Mouse (Mus musculus) embryonic facial prominence, embryonic 11.5 days (tissue): ENCODE results near the gene Klf7. TPM values are rescaled to one million over a fixed set of nuclear protein-coding genes. Genes with fewer than 3 reads are reported as not detected.

Experiments used
- ATAC-seq: fragments of 200-750 bp; cut with Nextera tagmentation; replicated peaks from 2 replicates; pipeline ENCODE4 v1.8.0; 2017; ENCODE audit warnings: low read depth; ENCODE audit not compliant: insufficient number of reproducible peaks, low FRiP score, low TSS enrichment
- DNase-seq: peaks from one replicate; pipeline ENCODE4 v3.0.0-alpha.2; 2015; ENCODE audit warnings: low spot score
- H3K27ac ChIP-seq: fragments of 300-500 bp; sonication (generic); replicated peaks from 2 replicates; pipeline ENCODE4 v1.5.1; 2014; ENCODE audit warnings: mild to moderate bottlenecking, low read depth, low read length, control low read depth
- H3K27me3 ChIP-seq: fragments of 300-500 bp; sonication (generic); 2 replicates; pipeline ENCODE4 v1.6.1; 2014; ENCODE audit warnings: mild to moderate bottlenecking, low read length, moderate library complexity, mixed read lengths; ENCODE audit not compliant: control insufficient read depth, insufficient read depth
- H3K36me3 ChIP-seq: fragments of 300-500 bp; sonication (generic); replicated peaks from 2 replicates; pipeline ENCODE4 v1.6.1; 2014; ENCODE audit warnings: low read depth, mild to moderate bottlenecking, low read length, moderate library complexity, mixed read lengths; ENCODE audit not compliant: control insufficient read depth, insufficient read depth
- H3K4me1 ChIP-seq: fragments of 300-500 bp; sonication (generic); 2 replicates; pipeline ENCODE4 v1.6.1; 2014; ENCODE audit warnings: low read length, mixed read lengths; ENCODE audit not compliant: control insufficient read depth, insufficient read depth
- H3K4me2 ChIP-seq: fragments of 300-500 bp; sonication (generic); 2 replicates; pipeline ENCODE4 v1.6.1; 2014; ENCODE audit warnings: low read depth, mild to moderate bottlenecking, control low read depth, low read length, moderate library complexity
- H3K4me3 ChIP-seq: fragments of 300-500 bp; sonication (generic); 2 replicates; pipeline ENCODE4 v1.5.1; 2014; ENCODE audit warnings: low read depth, low read length, control low read depth
- H3K9ac ChIP-seq: fragments of 300-500 bp; sonication (generic); replicated peaks from 2 replicates; pipeline ENCODE4 v1.6.1; 2014; ENCODE audit warnings: mild to moderate bottlenecking, control low read depth, low read length
- H3K9me3 ChIP-seq: fragments of 300-500 bp; sonication (generic); replicated peaks from 2 replicates; pipeline ENCODE4 v1.6.1; 2016; ENCODE audit warnings: mild to moderate bottlenecking, low read length, inconsistent platforms, mixed read lengths; ENCODE audit not compliant: control insufficient read depth
- WGBS: fragments of 180-500 bp; shearing (Covaris S2); extraction: QIAGEN DNeasy Blood & Tissue Kit; methylation state at CpG from one replicate; pipeline ENCODE4 v1.1.7; 2014; 5-methylcytosine and 5-hydroxymethylcytosine counted together
- polyA plus RNA-seq: library from polyadenylated mRNA; unstranded; fragments of >200 nt; fragmentation: Nextera tagmentation; extraction: Ambion mirVana; gene quantifications from 2 replicates; pipeline ENCODE4 v1.2.1, GENCODE M21; 2014

Gene Klf7
- polyA plus RNA-seq, 1 experiment from 2014 or later, result 15.6 TPM

DNA sequence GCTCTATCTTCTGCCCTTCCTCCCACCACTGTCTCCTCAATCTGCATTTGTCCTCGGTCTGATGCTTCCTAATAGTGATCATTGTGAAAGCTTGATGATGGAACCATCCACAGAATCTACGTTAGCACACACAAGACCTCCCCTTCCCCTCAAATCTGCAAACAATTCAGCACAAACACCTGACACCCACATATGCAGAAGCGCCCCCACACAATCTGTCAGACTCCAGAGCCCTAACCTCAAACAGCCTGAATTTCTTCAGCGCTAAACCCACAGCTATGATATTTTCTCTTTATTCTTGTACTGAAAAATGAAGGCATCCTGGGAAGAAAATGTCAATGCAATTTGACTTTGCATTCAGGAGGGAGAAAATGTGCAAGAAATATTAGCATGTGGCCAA lies 66.1 kb downstream of the Klf7 start:
- 87% methylated on average over 4 of the region's 4 CpGs for WGBS
- Histone ChIP-seq H3K4me3 (no peak overlapping the region), H3K27ac (no peak overlapping the region), H3K9me3 (no peaks in the 10 kb centered on the region), H3K36me3 (no peaks in the 10 kb centered on the region), H3K4me2 (no peak overlapping the region), H3K27me3 (no peaks in the 10 kb centered on the region), H3K9ac (no peak overlapping the region), H3K4me1 (peaks cover under 1% of the 10 kb centered on the region; the same call in 1 of the 2 replicates)
- DNase-seq (no peak), ATAC-seq (no peak)

DNA sequence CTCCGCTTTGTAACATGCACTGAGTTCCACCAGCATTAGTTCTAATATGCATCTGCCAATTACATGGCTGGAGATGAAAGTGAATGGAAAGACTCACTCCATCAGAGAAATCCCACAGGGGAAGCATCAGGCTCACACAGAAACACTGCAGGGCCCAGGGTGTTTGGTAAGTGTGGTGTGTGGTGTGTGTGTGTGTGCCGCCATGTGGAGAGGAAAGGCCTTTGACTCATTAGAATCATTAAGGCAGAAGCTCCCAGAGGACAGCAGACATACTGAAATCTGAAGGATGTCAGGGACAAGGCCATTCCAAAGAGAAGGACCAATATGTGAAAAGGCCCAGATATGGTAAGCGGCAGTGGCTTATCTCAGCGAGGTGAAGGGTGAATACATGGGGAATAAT lies 66.9 kb downstream of the Klf7 start:
- Histone ChIP-seq H3K36me3 (no peaks in the 10 kb centered on the region), H3K27ac (no peak overlapping the region), H3K27me3 (no peaks in the 10 kb centered on the region), H3K4me2 (no peak overlapping the region), H3K9me3 (no peaks in the 10 kb centered on the region), H3K4me1 (no peaks in the 10 kb centered on the region), H3K4me3 (no peak overlapping the region), H3K9ac (no peak overlapping the region)
- DNase-seq (no peak), ATAC-seq (peak; percentile 59; the same call in 1 of the 2 replicates)
- WGBS, result 75% methylated on average over 4 of the region's 4 CpGs

DNA sequence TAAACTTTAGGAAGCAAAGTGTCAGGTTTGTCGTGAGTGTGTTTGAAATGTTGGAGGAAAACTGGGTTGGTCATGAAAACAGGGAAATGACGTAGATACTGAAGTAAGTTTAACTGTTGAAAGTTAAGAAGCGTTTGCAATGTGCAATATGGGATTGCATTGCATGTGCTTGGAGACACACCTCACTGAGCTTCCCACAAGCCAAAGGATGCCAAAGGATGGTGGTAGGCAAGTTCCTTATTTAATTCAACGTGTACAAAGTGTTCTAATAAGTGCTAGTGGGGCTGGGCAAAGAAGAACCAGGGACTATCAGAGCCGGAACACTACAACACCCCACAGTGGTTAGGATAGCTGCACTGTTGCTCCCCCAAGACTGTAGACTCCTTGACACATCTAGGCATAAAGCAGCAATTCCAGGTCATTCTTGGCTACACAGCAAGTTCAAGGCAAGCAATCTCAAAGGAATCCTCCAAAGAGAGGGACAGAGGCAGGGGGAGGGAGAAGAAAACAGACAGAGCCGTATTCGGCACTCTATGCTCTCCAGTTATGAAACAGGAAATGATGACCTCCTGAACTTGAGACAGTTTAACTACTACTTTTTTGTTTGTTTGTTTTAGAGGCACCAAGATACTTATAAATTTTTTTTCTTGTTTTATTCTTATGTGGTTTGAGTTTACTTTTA lies 69.9 kb downstream of the Klf7 start:
- Histone ChIP-seq H3K4me1 (no peaks in the 10 kb centered on the region), H3K4me2 (no peak overlapping the region), H3K27ac (no peak overlapping the region), H3K27me3 (no peaks in the 10 kb centered on the region), H3K36me3 (no peaks in the 10 kb centered on the region), H3K9me3 (no peaks in the 10 kb centered on the region), H3K9ac (no peak overlapping the region), H3K4me3 (no peak overlapping the region)
- 69% methylated on average over 7 of the region's 7 CpGs for WGBS
- ATAC-seq, result no peak
- no peak for DNase-seq

DNA sequence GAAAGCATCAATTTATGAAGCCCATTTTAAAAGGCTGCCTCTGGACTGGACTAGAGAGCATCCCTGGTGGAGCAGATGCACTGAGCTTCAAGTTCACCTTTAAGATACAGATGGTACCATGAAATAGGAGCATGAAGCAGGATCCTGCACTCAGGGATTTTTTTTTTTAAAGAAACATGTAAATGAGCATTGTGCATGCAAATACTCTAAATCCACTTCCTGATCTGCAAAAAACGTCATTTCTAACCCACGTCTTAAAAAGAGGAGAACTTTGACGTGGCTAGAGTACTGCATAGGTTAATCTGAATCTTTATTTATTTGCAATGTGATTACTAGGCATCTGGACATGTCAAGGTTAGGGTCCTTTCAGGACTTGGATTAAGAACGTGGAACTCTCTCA lies 73.5 kb downstream of the Klf7 start:
- WGBS, result 84% methylated on average over 4 of the region's 4 CpGs

DNA sequence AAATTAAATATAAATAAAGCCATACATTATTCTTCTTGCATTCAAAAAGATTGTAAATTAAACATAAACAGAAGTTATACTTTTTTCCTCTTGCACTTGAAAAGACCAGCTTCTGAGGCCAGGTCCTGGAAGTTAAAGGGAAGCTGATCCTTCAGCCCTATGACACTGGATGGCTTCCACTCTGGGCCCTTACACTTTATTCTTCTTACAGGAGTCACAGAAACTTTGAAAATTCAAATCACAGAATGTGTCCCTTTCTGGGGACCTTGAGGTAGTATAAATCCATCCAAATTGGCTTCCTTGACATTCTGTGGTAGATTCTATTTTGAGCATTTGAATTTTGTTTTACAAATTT lies 75.3 kb downstream of the Klf7 start:
- DNase-seq (no peak), ATAC-seq (no peak)
- Histone ChIP-seq H3K27ac (no peak overlapping the region), H3K4me3 (no peak overlapping the region), H3K9me3 (no peaks in the 10 kb centered on the region), H3K27me3 (no peaks in the 10 kb centered on the region), H3K4me2 (no peak overlapping the region), H3K9ac (no peak overlapping the region), H3K4me1 (no peaks in the 10 kb centered on the region; the same call in 1 of the 2 replicates), H3K36me3 (no peaks in the 10 kb centered on the region)

More for the DNA sequence above, 73.5 kb downstream of the Klf7 start:
- Histone ChIP-seq H3K36me3 (no peaks in the 10 kb centered on the region), H3K4me1 (no peaks in the 10 kb centered on the region; the same call in 1 of the 2 replicates), H3K27ac (no peak overlapping the region), H3K9ac (no peak overlapping the region), H3K9me3 (no peaks in the 10 kb centered on the region), H3K4me3 (no peak overlapping the region), H3K27me3 (no peaks in the 10 kb centered on the region), H3K4me2 (no peak overlapping the region)
- no peak for DNase-seq
- no peak for ATAC-seq

DNA sequence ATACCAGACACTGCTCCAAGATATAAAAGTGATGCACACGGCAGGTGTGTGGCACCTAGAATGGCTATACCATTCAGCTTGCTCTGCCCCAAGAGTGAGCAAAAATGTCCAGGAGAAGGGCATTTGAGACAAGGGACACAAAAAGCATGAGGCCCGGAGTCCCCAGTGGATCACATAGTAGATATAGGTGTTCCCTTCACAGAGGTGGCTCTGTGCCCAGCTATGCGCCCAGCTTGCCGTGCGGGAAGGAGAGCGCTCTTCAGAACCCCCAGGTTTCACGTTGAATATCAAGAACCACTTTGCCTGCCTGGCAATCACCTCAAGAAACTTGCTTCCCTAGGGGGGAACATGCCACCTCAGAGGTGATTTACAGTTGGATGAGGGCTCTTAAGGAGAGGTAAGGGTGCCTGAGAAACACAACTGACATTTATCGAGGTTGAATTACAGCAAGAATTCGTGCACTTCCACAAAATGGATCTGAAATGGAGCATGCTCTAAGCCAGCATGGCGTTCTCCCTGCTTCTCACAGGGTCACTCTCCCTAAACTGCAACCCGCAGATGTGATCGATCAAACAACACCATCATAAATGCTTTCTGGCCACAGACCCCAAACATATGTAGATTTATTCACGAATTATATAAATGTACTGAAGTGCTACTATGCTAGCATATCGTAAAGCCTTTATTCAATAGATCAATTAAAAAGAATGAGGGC lies 75.8 kb downstream of the Klf7 start:
- Histone ChIP-seq H3K4me3 (no peak overlapping the region), H3K4me1 (no peaks in the 10 kb centered on the region; the same call in 1 of the 2 replicates), H3K36me3 (no peaks in the 10 kb centered on the region), H3K27me3 (no peaks in the 10 kb centered on the region), H3K4me2 (no peak overlapping the region), H3K27ac (no peak overlapping the region), H3K9me3 (no peaks in the 10 kb centered on the region), H3K9ac (no peak overlapping the region)
- 85% methylated on average over 14 of the region's 14 CpGs for WGBS
- no peak for ATAC-seq
- no peak for DNase-seq

DNA sequence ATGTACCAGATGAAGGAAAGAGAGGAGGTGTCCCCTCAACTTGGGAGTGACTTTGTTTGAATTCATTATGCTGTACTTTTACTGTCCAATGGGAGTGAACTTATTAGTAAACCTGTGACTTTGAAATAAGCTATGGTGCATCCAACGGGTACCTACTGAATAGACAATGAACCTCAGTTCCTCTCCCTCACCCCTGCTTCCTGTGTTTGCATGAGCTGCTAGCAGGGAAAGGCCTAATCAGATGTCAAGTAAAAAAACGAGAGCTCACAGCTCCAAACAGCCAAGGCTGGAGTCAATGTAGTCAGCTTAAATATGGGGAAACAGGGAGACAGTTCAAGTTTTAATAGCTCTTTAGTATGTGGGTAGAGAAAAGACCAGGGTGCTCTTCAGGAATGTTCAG lies 77.5 kb downstream of the Klf7 start:
- WGBS, result 34% methylated on average over 2 of the region's 2 CpGs
- Histone ChIP-seq H3K27me3 (no peaks in the 10 kb centered on the region), H3K9me3 (no peaks in the 10 kb centered on the region), H3K9ac (no peak overlapping the region), H3K4me2 (no peak overlapping the region), H3K27ac (no peak overlapping the region), H3K36me3 (no peaks in the 10 kb centered on the region), H3K4me1 (no peaks in the 10 kb centered on the region; the same call in 1 of the 2 replicates), H3K4me3 (no peak overlapping the region)
- DNase-seq (no peak), ATAC-seq (no peak)

DNA sequence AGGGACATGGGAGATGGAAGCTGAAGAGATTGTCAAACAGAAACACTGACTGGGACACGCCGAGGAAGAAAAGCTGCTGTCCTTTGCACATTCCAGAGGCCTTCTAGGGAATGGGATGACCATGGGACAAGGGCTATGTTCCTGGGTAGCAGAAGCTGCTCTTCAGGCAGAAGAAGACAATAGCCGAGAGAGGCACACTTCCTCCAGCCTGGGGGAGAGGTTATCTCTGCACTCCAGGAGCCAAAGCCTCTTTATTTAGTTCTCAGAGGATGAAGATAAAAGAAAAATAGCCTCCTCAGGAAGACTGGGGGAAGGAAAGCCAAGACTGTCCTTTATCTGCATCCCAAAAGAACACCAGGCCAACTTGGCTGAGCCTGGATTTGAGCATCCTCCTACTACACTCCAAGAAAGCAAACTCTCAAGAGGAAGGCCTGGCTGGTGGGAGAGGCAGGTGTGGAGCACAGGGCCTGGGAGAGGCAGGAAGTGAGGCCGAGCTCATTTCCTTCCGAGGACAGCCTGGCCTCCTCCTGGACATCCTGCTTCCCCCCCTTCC lies 81.2 kb downstream of the Klf7 start:
- no peaks in the 10 kb centered on the region; the same call in 1 of the 2 replicates for H3K4me1 ChIP-seq
- ATAC-seq (no peak), DNase-seq (no peak)
- H3K27me3 ChIP-seq, result no peaks in the 10 kb centered on the region
- H3K4me2 ChIP-seq, result no peak overlapping the region
- no peak overlapping the region for H3K27ac ChIP-seq
- no peaks in the 10 kb centered on the region for H3K9me3 ChIP-seq
- 57% methylated on average over 5 of the region's 5 CpGs for WGBS
- no peak overlapping the region for H3K4me3 ChIP-seq
- no peak overlapping the region for H3K9ac ChIP-seq
- H3K36me3 ChIP-seq, result no peaks in the 10 kb centered on the region
